Mouse (Mus musculus) frontal cortex, adult 2 months (tissue): ENCODE results near the gene Sirt6. TPM values are rescaled to one million over a fixed set of nuclear protein-coding genes. Genes with fewer than 3 reads are reported as not detected.

Source experiments
- DNase-seq, 2 experiments: peaks; one replicate each; pipeline ENCODE4 v3.0.0; 2022; ENCODE audit warnings: low spot score in 1 of 2; ENCODE audit errors: extremely low spot score in 1 of 2
- polyA plus RNA-seq: library from polyadenylated mRNA; depleted of rRNA; stranded (reverse); fragments of >200 nt; gene quantifications from 2 replicates; pipeline ENCODE4 v1.2.3, GENCODE M21; 2012

Gene Sirt6
- polyA plus RNA-seq, 1 experiment = 33.9 TPM

- DNase-seq = no peak
These were observed 1.2 kb downstream of the Sirt6 start for GRCm38 (mm10) chr10:81626101-81626993.

GRCm38 (mm10) chr10:81623441-81623840, 4.2 kb downstream of the Sirt6 start:
- no peak for DNase-seq

DNA sequence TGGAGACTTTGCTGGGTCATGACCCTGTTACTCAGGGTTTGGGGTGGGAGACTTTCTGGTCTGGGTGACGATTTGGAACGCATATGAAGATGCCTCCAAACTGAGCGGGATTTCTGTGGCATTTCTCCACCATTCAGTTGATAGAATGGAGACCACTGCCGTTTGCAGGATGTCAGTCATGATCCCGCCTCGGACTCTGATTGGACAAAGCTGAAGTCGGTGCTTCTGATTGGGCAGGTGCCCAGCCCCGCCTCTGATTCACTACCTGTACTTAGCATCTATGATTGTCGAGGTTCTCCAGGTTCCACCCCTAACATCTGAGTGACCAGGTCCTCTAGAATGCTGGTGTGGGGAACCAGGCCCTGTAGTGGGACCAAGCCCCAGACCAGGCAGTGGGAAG, 6.8 kb downstream of the Sirt6 start:
- no peak for DNase-seq

- DNase-seq = no peak
These were observed 7.6 kb downstream of the Sirt6 start for GRCm38 (mm10) chr10:81619976-81620375.

DNA sequence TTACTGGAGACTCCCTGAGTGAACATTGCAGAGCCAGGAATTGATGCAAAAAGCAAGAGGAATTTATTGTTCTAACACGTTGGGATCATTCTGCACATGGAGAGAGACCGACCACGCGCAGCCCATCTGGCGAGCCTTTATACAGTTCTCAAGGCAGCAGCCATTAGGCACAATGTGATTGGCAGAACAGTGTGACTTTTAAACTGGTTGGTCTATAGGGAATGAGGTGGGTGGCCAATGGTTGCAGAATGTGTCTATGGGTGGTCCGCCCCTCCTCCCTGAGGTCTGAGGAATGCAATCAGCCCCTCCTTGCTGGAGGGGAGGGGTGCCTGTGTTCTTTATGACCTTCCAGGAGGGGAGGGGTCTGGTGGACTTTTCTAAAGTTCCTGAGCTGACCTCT, 12.1 kb downstream of the Sirt6 start:
- no peak for DNase-seq

DNA sequence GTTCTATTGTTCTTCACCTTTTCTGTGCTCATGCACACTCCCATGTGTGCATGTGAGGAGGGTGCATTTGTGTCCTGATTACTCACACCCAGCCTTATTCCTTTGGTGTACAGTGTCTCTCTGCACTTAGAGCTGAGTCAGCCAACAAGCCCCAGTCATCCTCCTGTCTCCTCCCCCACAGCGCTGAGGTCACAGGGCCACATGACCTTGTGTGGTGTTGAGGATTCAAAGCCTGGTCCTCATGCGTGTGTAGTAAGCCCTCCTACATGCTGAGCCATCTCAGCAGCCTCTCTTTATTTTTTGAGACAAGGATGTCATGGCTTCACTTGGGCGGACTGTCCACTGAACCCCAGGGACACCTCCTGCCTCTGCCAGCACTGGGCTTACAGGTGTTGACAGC, 14.8 kb downstream of the Sirt6 start:
- DNase-seq = no peak

- DNase-seq = no peak
These were observed 19.3 kb downstream of the Sirt6 start for GRCm38 (mm10) chr10:81608308-81608707.

GRCm38 (mm10) chr10:81605974-81606751, 21.4 kb downstream of the Sirt6 start, which contains the start of gene BC025920:
Gene BC025920, plus strand, starts transcription at chr10:81606270.
- peak; percentile 96 to 97 for DNase-seq

- no peak for DNase-seq
These were observed 22.0 kb downstream of the Sirt6 start for GRCm38 (mm10) chr10:81605666-81605973.

GRCm38 (mm10) chr10:81604968-81605665, 22.5 kb downstream of the Sirt6 start:
- peak; percentile 69 to 95 for DNase-seq

DNA sequence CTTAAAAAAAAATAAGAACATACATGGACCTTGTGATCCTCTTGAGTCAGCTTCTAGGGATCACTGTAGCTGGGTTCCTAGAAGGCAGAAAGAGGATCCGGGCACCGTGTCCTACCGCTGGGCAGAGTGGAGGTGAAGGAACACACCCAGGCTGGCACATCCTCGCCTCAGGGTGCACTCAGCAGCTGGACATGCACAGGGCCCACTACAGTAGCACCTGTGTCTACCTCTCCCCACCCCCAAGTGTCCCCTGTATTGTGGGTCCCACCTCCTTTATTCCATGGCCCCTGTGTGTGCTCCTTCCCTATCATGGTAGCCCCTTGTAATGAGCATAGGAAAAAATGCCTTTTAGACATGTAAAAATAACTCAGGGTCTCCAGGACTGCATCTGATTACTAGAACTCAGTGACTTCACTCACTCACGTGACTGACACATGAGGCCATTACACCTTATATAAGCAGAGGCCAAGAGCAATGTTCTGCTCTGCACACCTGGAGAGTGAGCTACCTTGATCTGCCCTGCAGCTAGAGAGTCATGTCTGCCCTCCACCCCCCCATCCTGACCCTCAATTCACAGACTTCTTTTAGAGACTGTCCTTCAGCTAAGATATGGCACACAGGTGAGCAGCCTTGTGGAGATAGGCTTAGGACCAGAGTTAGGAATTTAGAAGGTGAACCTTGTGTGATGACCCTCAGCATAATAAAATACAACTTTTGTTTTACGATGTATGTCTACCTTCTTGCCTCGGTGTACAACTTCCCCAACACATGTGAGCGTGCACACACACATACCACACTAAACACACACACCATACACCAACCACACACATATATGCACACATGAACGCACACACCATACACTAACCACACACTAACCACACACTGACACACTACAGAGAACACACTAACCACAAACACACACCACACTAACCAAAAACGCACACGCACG, 23.3 kb downstream of the Sirt6 start:
- DNase-seq = no peak

- peak in 1 of 2 experiments; percentile 63 for DNase-seq
These were observed 24.9 kb downstream of the Sirt6 start for GRCm38 (mm10) chr10:81602741-81603151.

DNA sequence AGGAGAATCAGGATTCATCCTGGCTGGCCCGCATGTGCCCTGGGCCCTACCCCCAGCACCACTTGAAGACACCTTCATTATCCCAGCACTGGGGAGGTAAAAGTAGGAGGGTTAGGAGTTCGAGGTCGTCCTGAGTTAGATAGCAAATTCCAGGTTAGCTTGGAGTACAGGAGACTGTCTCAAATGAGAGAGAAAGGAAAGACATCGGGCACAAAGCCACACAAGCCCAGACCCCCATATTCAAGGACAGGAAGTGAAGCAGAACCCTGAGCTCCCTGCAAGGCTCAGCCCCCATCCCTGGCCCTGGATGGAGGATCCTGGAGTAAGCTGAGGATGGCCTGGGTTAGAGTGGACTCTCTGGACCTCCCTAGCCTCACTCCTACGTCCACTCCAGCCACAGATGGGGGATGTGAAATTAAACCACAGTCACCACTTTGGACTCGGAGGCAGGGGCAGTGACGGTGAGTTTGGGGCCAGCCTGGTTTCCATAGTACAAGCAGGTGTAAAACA, 26.1 kb downstream of the Sirt6 start:
- DNase-seq = no peak

- DNase-seq = peak; percentile 89 to 94
These were observed 26.8 kb downstream of the Sirt6 start, which contains the start of gene Tle6 for GRCm38 (mm10) chr10:81600738-81601203. Gene Tle6, minus strand, starts transcription at chr10:81601073.

DNA sequence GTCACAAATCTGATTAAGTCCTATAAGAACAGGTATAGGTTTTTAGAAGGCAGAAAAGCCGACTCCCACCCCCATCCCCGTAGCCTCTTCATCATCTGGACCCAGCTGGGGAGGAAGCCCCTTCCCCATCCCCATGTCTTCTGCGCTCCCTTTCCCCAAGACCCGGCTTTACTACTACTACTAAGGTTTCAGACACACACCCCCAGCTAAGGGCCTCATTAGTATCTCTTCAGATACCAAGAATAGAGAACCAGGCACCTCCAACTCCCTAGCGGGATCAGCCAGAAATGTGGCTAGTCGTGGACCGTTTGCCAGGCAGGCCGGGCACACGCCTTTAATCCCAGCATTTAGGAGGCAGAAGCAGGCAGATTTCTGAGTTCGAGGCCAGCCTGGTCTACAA, 27.5 kb downstream of the Sirt6 start:
- DNase-seq = no peak

DNA sequence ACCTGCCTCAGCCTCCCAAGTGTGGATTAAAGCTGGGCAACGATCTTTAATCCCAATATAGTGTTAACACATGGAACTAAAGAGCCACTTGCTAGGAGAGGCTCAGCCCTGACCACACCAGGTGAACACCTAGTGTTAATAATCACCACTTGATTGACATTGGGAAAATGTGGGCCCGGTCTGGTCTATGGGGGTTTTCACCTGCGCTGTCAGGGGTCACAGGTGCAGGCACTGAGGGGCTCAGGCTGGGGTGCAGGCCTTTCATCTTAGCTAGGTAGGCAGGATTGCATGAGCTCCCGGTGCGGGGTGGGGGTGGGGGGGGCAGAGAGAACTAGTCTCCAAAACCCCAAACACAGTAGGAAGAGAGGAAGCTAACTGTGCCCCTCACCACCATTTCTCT, 28.0 kb downstream of the Sirt6 start:
- no peak for DNase-seq

GRCm38 (mm10) chr10:81598871-81599270, 28.7 kb downstream of the Sirt6 start:
- DNase-seq = no peak

DNA sequence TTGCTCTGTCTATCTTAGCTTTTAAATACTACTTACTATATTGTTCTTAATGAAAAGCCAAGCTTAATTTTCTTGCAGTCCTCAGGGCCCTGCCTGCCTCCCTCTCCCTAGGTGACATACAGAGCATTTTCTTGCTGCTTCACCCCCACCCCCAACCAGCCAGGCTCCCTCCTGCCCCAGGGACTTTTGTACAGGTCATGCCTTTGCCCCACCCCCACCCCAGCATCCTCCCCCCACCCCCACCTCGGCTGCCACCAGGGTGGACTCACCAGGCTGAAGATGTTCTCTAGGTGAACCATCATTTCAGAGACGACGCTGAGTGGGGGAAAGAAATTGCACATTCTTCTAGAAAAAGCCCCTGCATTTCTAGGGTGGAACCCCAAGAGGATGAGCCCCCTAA, 29.3 kb downstream of the Sirt6 start:
- no peak for DNase-seq

DNA sequence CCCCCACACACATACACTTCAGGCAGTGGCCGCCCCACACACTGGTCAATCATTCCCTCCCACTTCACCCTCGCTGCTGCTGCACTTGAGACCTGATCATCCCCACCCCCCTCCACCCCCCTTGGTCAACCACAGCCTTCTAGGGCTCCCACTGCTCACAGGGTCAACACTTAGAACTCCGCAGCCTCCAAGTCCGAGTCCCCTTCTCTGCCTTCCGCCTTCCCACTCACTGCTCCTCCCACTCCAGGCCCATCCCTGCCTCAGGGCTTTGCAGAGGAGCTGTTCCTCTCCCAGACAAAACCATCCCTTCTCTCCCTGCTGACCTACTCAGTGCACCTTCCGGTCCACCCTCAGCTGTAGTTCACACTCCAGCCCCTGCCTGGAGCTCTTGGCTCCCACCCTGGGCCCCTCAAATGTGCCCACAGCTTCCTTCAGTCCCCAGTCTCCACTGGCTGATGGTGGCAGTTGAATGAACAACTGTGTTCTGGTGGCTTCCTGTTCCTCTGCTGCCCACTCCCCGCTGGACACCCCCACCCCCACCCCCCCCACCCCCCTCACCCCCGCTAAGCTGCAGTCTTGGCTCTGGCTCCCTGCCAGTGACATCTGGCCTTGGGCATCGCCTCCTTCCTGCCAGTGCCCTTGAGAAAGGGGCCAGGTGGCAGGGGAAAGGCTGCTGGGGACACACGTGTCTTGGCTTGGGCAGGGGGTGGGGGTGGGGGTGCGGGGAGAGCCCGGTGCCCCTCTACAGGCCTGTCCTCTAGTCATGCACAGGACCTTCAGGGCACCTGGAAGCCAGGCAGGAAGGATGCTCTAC, 30.3 kb downstream of the Sirt6 start:
- peak in 1 of 2 experiments; percentile 53 for DNase-seq
